Mouse (Mus musculus): ENCODE results near the gene Gm47985. TPM values are rescaled to one million over a fixed set of nuclear protein-coding genes. Genes with fewer than 3 reads are reported as not detected.

Gene Gm47985
- polyA plus RNA-seq, 1 experiment from 2014 or later = 1.1 TPM

GRCm38 (mm10) chr1:151233756-151234155 lies 51.4 kb downstream of the Gm47985 start:
- H3K9ac ChIP-seq = no peak overlapping the region
- WGBS = 91% methylated on average over 3 of the region's 3 CpGs

More at GRCm38 (mm10) chr1:151233756-151234155, 51.4 kb downstream of the Gm47985 start:
- Histone ChIP-seq H3K4me2 (replicated peaks) (no peak overlapping the region), H3K4me3 (no peak overlapping the region), H3K4me1 (peaks cover 4% of the 10 kb centered on the region; the same call in 1 of the 2 replicates), H3K27ac (no peak overlapping the region), H3K27me3 (replicated peaks) (no peaks in the 10 kb centered on the region), H3K9me3 (no peaks in the 10 kb centered on the region), H3K36me3 (no peaks in the 10 kb centered on the region)
- ATAC-seq (ENCODE audit: low FRiP score, low read depth) = no peak

Other genes with a start within 250 kb of the Gm47985 start
- 8.8 and 9.1 TPM in 2 replicates for gene Hmcn1, start 189.1 kb upstream of the Gm47985 start, polyA plus RNA-seq (2016; fragmentation: Nextera tagmentation; extraction: Ambion mirVana)
- gene Gm8947, start 9.8 kb downstream of the Gm47985 start, polyA plus RNA-seq (2016; fragmentation: Nextera tagmentation; extraction: Ambion mirVana) = 0.28 TPM in 1 of 2 replicates, not detected in the other
- gene Gm47995, start 15.9 kb downstream of the Gm47985 start, polyA plus RNA-seq (2016; fragmentation: Nextera tagmentation; extraction: Ambion mirVana) = 0.32 TPM in 1 of 2 replicates, not detected in the other
- gene 3110040M04Rik, start 21.6 kb downstream of the Gm47985 start, polyA plus RNA-seq (2016; fragmentation: Nextera tagmentation; extraction: Ambion mirVana) = not detected in 2 replicates
- not detected in 2 replicates for gene Gm47996, start 27.6 kb downstream of the Gm47985 start, polyA plus RNA-seq (2016; fragmentation: Nextera tagmentation; extraction: Ambion mirVana)
- 332 and 344 TPM in 2 replicates for gene Ivns1abp, start 161.9 kb downstream of the Gm47985 start, polyA plus RNA-seq (2016; fragmentation: Nextera tagmentation; extraction: Ambion mirVana)
- gene Swt1, start 245.9 kb downstream of the Gm47985 start, polyA plus RNA-seq (2016; fragmentation: Nextera tagmentation; extraction: Ambion mirVana) = 26.9 and 30.6 TPM in 2 replicates
- 56.8 and 63.9 TPM in 2 replicates for gene Trmt1l, start 246.0 kb downstream of the Gm47985 start, polyA plus RNA-seq (2016; fragmentation: Nextera tagmentation; extraction: Ambion mirVana)